Mouse (Mus musculus): Measurements from ENCODE around the gene Ube3c. TPM values are rescaled to one million over a fixed set of nuclear protein-coding genes. Genes with fewer than 3 reads are reported as not detected.
"Not testable (repeated sequence)": the region's sequence is repeated elsewhere in the genome, so short reads cannot be mapped to it uniquely, and the experiment has no call there.

Ube3c gene
- 36.2 and 38.3 TPM in 2 replicates for polyA plus RNA-seq (2014; fragmentation: Nextera tagmentation; extraction: Ambion mirVana)

GRCm38 (mm10) chr5:29568848-29569377 lies at the start of gene Ube3c:
TSS of gene Ube3c (plus strand) at chr5:29569242.
- H3K27ac ChIP-seq (ENCODE audit: low read depth, low read length) = peak within 1 kb of the TSS; percentile 88
- peak within 1 kb of the TSS; percentile 78 for H3K9ac ChIP-seq (ENCODE audit: low read length)
- H3K4me3 ChIP-seq (ENCODE audit: low read depth, low read length) = peak within 1 kb of the TSS; percentile 80
- H3K4me1 ChIP-seq (ENCODE audit: control insufficient read depth, insufficient read depth, low read length) = peaks cover 8% of the 10 kb centered on the region; the same call in 1 of the 2 replicates
- DNase-seq (ENCODE audit: low spot score, missing footprints) (peak; percentile 100), ATAC-seq (ENCODE audit: low FRiP score) (peak; percentile 97)
- H3K36me3 ChIP-seq (ENCODE audit: control insufficient read depth, insufficient read depth, low read length) = no peaks in the 10 kb centered on the region
- under 1% methylated on average over 72 of the region's 72 CpGs for WGBS
- peak within 1 kb of the TSS; percentile 96 for H3K4me2 ChIP-seq
- H3K27me3 ChIP-seq (ENCODE audit: control insufficient read depth, insufficient read depth, low read length) = no peaks in the 10 kb centered on the region
- no peaks in the 10 kb centered on the region for H3K9me3 ChIP-seq (ENCODE audit: control insufficient read depth, low read length)

- ATAC-seq (ENCODE audit: low FRiP score) (no peak), DNase-seq (ENCODE audit: low spot score, missing footprints) (no peak)
- Histone ChIP-seq H3K27me3 (ENCODE audit: control insufficient read depth, insufficient read depth, low read length) (no peaks in the 10 kb centered on the region), H3K4me2 (no peak overlapping the region), H3K36me3 (ENCODE audit: control insufficient read depth, insufficient read depth, low read length) (no peaks in the 10 kb centered on the region), H3K27ac (ENCODE audit: low read depth, low read length) (no peak overlapping the region), H3K9me3 (ENCODE audit: control insufficient read depth, low read length) (no peaks in the 10 kb centered on the region), H3K4me3 (ENCODE audit: low read depth, low read length) (no peak overlapping the region), H3K9ac (ENCODE audit: low read length) (no peak overlapping the region), H3K4me1 (ENCODE audit: control insufficient read depth, insufficient read depth, low read length) (no peaks in the 10 kb centered on the region)
- 85% methylated on average over 5 of the region's 5 CpGs for WGBS
These were observed 8.9 kb upstream of the Ube3c start for GRCm38 (mm10) chr5:29560111-29560510.

GRCm38 (mm10) chr5:29560667-29561066 lies 8.4 kb upstream of the Ube3c start:
- H3K4me1 ChIP-seq (ENCODE audit: control insufficient read depth, insufficient read depth, low read length) = no peaks in the 10 kb centered on the region
- no peak for ATAC-seq (ENCODE audit: low FRiP score)
- DNase-seq (ENCODE audit: low spot score, missing footprints) = no peak
- H3K4me2 ChIP-seq = no peak overlapping the region
- no peak overlapping the region for H3K4me3 ChIP-seq (ENCODE audit: low read depth, low read length)
- no peak overlapping the region for H3K9ac ChIP-seq (ENCODE audit: low read length)
- no peak overlapping the region for H3K27ac ChIP-seq (ENCODE audit: low read depth, low read length)
- H3K27me3 ChIP-seq (ENCODE audit: control insufficient read depth, insufficient read depth, low read length) = no peaks in the 10 kb centered on the region
- no peaks in the 10 kb centered on the region for H3K36me3 ChIP-seq (ENCODE audit: control insufficient read depth, insufficient read depth, low read length)
- 87% methylated on average over 2 of the region's 2 CpGs for WGBS
- no peaks in the 10 kb centered on the region for H3K9me3 ChIP-seq (ENCODE audit: control insufficient read depth, low read length)

- Histone ChIP-seq H3K27ac (ENCODE audit: low read depth, low read length) (peak overlapping the region; percentile 88), H3K4me1 (ENCODE audit: control insufficient read depth, insufficient read depth, low read length) (peaks cover 8% of the 10 kb centered on the region; the same call in 1 of the 2 replicates), H3K9me3 (ENCODE audit: control insufficient read depth, low read length) (no peaks in the 10 kb centered on the region), H3K9ac (ENCODE audit: low read length) (peak overlapping the region; percentile 78), H3K4me2 (peak overlapping the region; percentile 96), H3K27me3 (ENCODE audit: control insufficient read depth, insufficient read depth, low read length) (no peaks in the 10 kb centered on the region), H3K4me3 (ENCODE audit: low read depth, low read length) (peak overlapping the region; percentile 80), H3K36me3 (ENCODE audit: control insufficient read depth, insufficient read depth, low read length) (no peaks in the 10 kb centered on the region)
- ATAC-seq (ENCODE audit: low FRiP score) = peak; percentile 69
- DNase-seq (ENCODE audit: low spot score, missing footprints) = peak; percentile 93
- WGBS = 3% methylated on average over 64 of the region's 67 CpGs
These were observed 587 bp downstream of the Ube3c start for GRCm38 (mm10) chr5:29569378-29570280.

GRCm38 (mm10) chr5:29574286-29574685 lies 5.2 kb downstream of the Ube3c start:
- not testable (repeated sequence) for H3K4me3 ChIP-seq (ENCODE audit: low read depth, low read length); H3K27me3 ChIP-seq (ENCODE audit: control insufficient read depth, insufficient read depth, low read length); H3K4me1 ChIP-seq (ENCODE audit: control insufficient read depth, insufficient read depth, low read length); H3K4me2 ChIP-seq; H3K9me3 ChIP-seq (ENCODE audit: control insufficient read depth, low read length); ATAC-seq (ENCODE audit: low FRiP score); H3K9ac ChIP-seq (ENCODE audit: low read length); H3K36me3 ChIP-seq (ENCODE audit: control insufficient read depth, insufficient read depth, low read length); H3K27ac ChIP-seq (ENCODE audit: low read depth, low read length)
- peak; percentile 67 for DNase-seq (ENCODE audit: low spot score, missing footprints)
- 93% methylated on average over 11 of the region's 11 CpGs for WGBS

GRCm38 (mm10) chr5:29575085-29575484 lies 6.0 kb downstream of the Ube3c start:
- Histone ChIP-seq H3K27me3 (ENCODE audit: control insufficient read depth, insufficient read depth, low read length) (no peaks in the 10 kb centered on the region), H3K4me2 (no peak overlapping the region), H3K4me1 (ENCODE audit: control insufficient read depth, insufficient read depth, low read length) (peaks cover 8% of the 10 kb centered on the region; the same call in 1 of the 2 replicates), H3K36me3 (ENCODE audit: control insufficient read depth, insufficient read depth, low read length) (no peaks in the 10 kb centered on the region), H3K9ac (ENCODE audit: low read length) (no peak overlapping the region), H3K27ac (ENCODE audit: low read depth, low read length) (no peak overlapping the region), H3K4me3 (ENCODE audit: low read depth, low read length) (no peak overlapping the region), H3K9me3 (ENCODE audit: control insufficient read depth, low read length) (no peaks in the 10 kb centered on the region)
- WGBS = 81% methylated on average over 2 of the region's 2 CpGs
- ATAC-seq (ENCODE audit: low FRiP score) (no peak), DNase-seq (ENCODE audit: low spot score, missing footprints) (peak; percentile 72)

- no peak overlapping the region for H3K4me2 ChIP-seq
- no peak overlapping the region for H3K4me3 ChIP-seq (ENCODE audit: low read depth, low read length)
- DNase-seq (ENCODE audit: low spot score, missing footprints) (peak; percentile 68), ATAC-seq (ENCODE audit: low FRiP score) (no peak)
- no peaks in the 10 kb centered on the region for H3K9me3 ChIP-seq (ENCODE audit: control insufficient read depth, low read length)
- no peaks in the 10 kb centered on the region for H3K4me1 ChIP-seq (ENCODE audit: control insufficient read depth, insufficient read depth, low read length)
- no peak overlapping the region for H3K27ac ChIP-seq (ENCODE audit: low read depth, low read length)
- no peaks in the 10 kb centered on the region for H3K36me3 ChIP-seq (ENCODE audit: control insufficient read depth, insufficient read depth, low read length)
- H3K9ac ChIP-seq (ENCODE audit: low read length) = no peak overlapping the region
- H3K27me3 ChIP-seq (ENCODE audit: control insufficient read depth, insufficient read depth, low read length) = no peaks in the 10 kb centered on the region
- WGBS = 92% methylated on average over 4 of the region's 4 CpGs
These were observed 9.0 kb downstream of the Ube3c start for GRCm38 (mm10) chr5:29577795-29578631.

- ATAC-seq (ENCODE audit: low FRiP score) (no peak), DNase-seq (ENCODE audit: low spot score, missing footprints) (peak; percentile 79)
- WGBS = 96% methylated on average over 2 of the region's 2 CpGs
- Histone ChIP-seq H3K9ac (ENCODE audit: low read length) (no peak overlapping the region), H3K27me3 (ENCODE audit: control insufficient read depth, insufficient read depth, low read length) (no peaks in the 10 kb centered on the region), H3K9me3 (ENCODE audit: control insufficient read depth, low read length) (no peaks in the 10 kb centered on the region), H3K27ac (ENCODE audit: low read depth, low read length) (no peak overlapping the region), H3K4me3 (ENCODE audit: low read depth, low read length) (no peak overlapping the region), H3K36me3 (ENCODE audit: control insufficient read depth, insufficient read depth, low read length) (no peaks in the 10 kb centered on the region; the same call in 1 of the 2 replicates), H3K4me2 (no peak overlapping the region), H3K4me1 (ENCODE audit: control insufficient read depth, insufficient read depth, low read length) (no peaks in the 10 kb centered on the region)
These were observed 15.0 kb downstream of the Ube3c start for GRCm38 (mm10) chr5:29583880-29584595.

All from midbrain, embryonic 11.5 days (tissue).